Mouse (Mus musculus): ENCODE results near the gene U2surp.

The U2surp gene

DNA sequence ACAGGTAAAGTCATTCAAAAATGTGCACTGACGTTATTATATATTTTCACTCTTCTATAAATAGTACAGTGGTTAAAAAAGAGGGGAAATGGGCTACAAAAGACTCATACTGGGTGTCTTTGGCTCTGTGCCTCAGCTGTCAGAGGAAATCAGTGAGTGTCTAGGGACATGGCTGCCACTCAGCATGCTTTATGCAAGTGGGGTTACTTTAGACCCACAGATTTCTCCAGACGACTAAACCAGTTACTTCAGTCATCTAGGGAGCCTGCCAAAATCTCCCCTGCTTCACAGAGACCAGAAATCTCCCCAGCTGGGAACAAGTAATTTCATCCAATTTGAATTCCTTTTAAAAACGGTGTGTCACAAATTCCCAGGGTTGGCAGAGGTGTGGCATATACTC, 59.9 kb downstream of the U2surp start:
- DNase-seq, result peak; percentile 37 to 46

GRCm38 (mm10) chr9:95450586-95450985, 61.2 kb downstream of the U2surp start:
- DNase-seq, result no peak

DNA sequence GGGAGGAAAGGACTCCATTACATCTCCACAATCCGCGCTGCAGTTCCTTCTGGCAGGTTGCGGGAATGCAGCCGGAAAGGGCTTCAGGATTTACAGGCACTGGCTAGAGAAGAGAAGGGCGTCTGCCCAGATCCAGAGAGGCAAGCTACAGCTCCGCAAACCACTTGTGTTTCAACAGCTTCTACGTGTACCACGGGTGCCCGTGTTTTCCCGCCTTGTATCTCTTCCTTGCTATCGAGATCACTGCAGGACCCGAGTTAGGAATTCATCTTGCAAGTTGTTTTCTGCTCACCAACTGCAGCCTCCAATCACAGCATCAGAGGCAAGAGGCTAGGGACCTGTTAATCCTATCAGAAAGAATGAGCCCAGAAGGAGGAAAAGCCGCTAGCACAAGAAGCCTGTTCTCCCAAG, 69.5 kb downstream of the U2surp start:
- DNase-seq, result peak; percentile 66 to 71

DNA sequence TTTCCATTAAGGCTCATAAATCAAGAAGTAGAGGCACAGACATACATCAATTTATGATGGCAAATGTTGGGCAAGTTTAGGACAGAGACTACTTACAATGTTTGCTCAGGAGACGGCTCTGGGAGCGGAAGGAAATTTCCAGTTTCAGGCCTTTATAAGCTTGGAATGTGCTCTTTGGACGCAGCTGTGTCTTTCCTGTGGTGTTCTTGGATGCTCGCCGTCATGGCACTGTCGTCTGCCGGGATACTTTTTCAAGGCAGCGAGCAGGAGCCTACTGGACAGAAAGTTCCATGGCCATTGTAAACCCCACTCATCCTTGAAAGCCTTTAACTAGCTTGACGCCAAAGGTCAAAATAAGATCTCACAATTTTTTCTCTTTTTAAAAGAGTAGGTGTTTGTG, 73.9 kb downstream of the U2surp start:
- DNase-seq, result peak; percentile 36 to 37

DNA sequence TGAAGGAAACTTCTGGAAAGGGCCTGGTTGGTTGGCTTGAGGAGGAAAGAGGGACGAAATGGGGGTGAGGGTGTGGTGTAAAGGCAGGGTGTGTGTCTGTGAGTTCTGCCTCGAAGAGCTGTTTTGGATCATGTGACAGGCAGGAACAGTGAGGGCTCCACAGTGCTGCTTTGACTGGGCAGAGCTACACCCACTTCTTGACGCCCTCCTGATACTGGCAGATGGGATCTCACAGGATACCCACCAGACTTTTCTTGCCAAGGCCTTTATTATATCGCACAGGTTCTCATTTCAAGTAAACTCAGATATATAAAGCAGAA, 75.5 kb downstream of the U2surp start:
- no peak for DNase-seq

GRCm38 (mm10) chr9:95435506-95436293, 76.1 kb downstream of the U2surp start:
- no peak for DNase-seq

- peak in 1 of 2 experiments; percentile 18 for DNase-seq
Observed at GRCm38 (mm10) chr9:95428277-95428676, 83.5 kb downstream of the U2surp start.

- DNase-seq, result no peak
Observed at GRCm38 (mm10) chr9:95413911-95414310, 97.9 kb downstream of the U2surp start.

DNA sequence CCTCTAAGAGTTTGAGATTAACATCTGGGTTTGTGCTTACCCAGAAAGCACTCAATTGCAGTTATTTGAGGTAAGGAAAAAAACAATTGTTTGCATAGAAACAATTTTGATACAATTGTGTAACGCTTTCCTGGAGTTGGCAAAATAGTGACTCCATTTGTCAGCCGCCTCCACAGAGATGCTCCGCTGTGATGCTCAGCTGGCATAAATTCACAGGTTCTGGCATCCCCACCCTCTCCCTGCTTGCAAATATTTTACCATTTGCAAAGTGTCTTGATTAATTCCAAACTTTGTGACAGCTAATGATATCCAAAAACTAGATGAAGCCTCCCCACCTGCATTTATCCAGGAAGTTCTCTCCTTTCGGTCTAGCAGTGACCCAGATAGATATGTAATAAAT, 99.7 kb downstream of the U2surp start:
- DNase-seq, result no peak

DNA sequence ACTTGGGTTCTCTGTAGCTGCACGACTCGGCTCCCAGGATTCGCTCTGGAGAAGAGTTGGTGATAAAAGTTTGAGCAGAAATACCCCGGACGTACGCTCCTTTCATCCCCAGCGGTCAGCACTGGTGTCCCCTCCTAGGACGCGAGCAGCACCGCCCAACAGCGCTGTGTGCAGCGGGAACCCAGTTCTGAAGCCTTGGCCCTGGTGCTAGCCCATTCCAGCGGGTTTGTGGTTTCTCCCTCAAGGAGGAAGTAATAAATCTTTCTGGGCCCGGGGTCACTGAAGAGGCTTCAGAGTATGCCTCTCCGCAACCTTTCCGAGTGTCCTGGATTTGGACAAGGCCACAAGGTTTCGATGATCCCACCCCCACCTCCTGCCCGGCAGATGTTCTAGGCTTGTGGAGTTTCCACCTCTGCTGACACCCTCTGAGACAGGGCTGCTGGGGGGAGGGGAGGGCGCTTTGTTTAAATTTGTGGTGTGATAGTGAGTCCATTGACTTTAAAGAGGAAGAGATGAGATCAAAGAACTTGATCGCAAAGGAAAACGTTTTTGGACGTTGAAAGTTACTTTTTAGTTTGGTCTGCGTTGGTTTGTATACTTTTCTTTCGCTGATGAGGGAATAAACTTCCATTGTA, 104.1 kb downstream of the U2surp start:
- peak in 1 of 2 experiments; percentile 16 for DNase-seq

Data from cerebellum, postnatal 14 days (tissue).